Mouse (Mus musculus): Measurements from ENCODE around the gene Ets1.

The Ets1 gene

DNA sequence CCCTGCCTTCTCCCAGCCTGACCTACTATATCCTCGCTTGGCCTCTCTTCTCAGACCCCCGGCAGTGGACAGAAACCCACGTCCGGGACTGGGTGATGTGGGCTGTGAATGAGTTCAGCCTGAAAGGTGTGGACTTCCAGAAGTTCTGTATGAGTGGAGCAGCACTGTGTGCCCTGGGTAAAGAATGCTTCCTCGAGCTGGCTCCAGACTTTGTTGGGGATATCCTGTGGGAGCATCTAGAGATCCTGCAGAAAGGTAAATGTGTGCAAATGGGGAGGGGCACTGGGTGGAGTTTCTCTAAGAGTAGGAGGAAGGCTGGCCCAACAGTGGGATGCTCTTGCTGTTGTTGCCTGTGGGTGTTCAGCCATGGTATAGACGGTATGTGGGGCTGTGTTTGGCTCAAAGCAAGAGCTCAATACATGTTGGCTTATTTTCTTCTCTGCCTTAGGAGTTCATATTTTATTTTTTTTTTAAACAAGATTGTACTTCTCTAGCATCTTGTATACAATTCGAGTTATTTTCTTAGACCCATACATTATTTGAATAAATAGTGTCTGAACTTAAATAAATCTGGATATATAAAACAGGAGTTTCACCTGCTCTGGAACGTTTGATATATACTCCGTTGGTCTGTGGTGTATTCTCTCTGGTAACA, 94.1 kb downstream of the Ets1 start:
- DNase-seq (ENCODE audit: low read depth, low spot score): no peak

DNA sequence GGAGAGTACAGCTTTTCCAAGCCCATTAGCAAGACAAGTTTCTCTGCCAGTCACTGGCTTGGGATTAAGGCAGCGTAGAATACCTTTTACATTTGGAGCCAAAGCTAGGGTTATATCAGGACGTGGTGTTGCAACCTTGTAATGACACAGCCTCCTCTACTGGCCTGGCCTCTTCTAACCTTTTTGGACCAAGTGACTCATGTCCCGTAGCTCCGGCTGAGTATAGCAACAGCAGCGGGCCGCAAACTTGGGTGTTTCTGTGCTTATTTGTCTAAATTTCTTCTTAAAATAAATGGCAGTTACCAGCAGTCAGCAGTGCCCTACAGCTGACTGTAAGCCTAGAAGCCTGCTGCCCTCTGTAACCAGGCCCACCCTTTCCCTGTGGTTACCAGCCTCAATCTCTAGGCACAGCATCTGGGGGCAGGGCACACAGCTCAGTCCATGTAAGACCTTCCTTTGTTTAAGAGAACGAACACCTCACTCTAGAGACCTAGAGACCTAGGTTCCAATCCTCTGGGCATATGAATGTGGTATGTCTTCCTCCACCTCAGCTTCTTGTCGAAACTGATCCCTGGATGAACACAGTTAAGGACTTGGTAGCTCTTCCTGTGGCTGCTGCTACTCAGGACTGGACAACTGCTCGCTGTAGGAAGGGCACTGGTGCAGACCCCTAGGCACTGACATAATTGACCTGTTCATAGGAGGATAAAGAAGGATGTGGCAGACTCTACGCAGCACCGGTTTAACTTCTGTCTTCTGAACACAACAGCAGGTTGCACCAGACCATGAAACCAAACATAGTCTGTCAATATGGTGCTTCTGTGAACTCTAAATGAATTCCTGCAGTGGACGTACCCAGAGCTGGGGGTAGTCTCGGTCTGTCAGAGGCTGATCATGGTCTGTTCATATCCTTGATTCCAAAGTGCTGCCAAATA, 94.9 kb downstream of the Ets1 start:
- no peak for DNase-seq (ENCODE audit: low read depth, low spot score)

DNA sequence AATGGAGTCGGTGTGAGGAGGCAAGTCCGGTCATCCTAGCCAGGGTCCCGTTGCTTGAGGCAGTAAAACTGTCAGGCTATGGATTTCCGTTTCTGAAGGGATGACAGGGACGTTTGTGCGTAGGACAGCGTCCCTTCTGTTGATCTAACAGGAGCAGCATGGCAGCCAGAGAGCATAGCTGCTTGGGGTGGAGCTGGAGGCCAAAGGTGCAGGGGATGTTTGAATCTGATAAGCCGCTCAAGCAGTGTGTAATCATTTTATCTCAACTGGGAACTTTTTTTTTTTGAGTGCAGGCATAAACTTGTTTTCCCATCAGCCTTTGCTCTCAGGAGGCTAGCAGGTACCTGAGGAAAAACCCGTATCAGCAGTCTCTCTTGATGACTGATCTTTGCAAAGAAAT, 95.8 kb downstream of the Ets1 start:
- DNase-seq (ENCODE audit: low read depth, low spot score): no peak

DNA sequence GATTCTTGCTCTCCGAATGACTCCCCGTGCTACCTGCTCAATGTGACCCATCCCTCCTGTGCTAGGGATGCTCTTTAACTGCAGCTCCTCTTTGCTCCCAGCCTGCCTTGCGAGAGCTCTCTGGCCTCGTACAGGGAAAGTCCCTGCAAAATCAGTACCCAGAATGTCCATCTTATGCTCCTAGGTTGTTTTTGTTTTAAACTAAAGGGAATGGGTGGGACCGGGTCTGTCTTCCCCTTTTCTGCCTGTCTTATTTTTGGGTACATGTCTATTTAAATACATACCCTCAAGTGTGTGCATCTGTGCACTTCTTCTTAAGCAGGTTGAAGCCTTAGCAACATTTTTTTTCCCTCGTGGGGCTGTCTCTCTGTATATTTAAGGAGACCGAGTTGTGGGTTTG, 99.0 kb downstream of the Ets1 start:
- no peak for DNase-seq (ENCODE audit: low read depth, low spot score)

DNA sequence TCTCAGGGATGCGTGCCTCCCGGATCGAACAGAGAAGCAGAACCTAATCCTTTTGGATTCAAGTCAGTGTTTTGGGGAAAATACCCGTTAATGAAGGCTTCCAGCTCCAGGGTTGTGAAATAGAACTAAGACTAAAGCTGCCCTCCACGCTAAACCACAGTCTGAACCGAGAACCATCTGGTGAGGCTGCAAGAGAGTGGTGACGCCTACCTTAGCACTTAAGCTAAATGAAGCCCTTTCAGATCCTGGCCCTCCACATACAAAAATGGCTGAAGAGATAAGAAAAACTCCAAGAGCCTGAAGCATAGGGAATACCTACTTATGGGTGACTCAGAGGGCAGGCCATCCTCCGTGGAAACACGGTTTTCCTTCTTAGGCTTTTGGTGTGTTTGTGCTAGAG, 100.0 kb downstream of the Ets1 start:
- DNase-seq (ENCODE audit: low read depth, low spot score): no peak

DNA sequence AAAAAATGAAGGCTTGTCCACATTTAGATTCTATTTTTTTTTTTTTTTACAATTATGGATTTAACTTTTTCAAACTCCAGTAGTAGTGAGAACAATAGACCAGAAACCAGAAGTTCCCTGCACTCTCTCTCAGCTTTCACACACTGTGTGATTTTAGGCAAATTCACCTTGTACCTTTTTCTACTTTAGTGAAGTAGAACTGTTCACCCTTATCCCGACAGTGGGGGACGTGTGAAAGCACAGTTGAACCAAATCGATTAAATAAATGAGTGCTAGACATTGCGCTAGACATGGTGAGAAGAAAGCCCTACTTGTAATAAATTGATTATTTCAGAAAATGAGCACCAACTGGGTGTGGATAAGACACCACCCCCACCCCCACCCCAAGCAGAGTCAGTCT, 104.0 kb downstream of the Ets1 start:
- DNase-seq (ENCODE audit: low read depth, low spot score): no peak

DNA sequence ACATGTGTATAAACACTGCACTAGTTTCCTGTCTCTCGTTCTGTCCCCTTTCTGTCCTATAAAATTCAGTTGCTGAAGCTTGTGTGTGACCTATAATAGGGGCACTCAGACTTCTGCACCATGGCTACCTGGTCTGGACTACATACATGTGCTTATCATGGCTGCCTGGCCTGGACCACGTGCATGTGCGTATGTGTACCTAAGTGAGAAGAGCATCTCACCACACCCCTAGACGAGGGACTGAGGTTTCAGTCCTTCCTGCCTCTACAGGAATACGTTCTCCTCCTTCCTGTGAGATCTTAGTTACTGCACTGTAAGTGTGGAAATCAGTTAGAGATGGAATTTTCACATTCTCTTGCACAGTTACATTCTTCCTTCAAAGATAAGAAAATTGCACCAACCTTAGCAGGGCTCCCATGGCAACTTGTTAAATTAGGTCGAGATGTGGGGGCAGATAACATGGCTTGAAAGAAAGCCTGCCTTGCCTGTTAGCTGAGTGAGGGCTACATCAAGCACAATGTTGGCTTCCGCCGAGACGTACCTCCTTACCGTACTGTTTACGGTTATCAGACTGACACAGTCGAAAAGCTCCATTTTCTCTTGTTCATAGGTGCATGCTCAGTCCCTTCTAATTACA, 104.8 kb downstream of the Ets1 start:
- DNase-seq (ENCODE audit: low read depth, low spot score): no peak

DNA sequence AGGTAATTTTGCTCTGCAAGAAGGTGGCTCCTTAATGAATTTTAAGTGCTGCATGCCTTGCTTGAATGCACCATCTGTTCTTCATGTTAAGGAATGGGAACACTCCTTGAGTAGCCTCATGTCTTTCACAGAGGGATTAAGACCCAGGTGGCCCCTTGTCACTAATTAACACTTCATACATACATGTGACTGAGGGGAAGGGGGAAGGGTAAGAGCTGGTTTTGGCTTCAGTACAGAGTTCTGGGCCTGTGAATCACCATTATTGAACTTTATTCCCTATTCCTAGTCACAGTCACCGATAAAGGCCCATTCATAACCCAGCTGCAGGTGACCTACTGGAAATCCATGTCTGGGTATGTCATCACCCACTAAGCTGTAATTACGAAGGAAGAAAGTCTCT, 105.7 kb downstream of the Ets1 start:
- no peak for DNase-seq (ENCODE audit: low read depth, low spot score)

DNA sequence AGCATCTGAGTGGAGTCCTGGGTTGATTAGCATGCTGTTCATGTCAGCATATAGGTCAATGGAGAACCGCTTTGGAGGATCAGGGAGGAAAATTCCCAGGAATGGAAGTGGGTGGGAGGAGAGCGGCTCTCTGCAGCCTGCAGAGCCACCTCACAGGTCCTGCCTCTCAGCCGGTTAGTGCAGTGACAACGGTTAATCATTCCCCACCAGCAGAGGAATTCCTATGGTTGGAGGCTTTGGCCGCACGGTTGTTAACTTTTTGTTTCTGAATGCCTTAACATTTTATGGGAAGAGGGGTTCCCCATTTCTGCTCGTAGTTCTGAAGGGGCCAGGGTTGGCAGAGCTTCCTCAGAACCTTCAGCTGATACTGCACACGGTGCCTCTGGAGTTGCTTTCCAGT, 107.1 kb downstream of the Ets1 start:
- no peak for DNase-seq (ENCODE audit: low read depth, low spot score)

DNA sequence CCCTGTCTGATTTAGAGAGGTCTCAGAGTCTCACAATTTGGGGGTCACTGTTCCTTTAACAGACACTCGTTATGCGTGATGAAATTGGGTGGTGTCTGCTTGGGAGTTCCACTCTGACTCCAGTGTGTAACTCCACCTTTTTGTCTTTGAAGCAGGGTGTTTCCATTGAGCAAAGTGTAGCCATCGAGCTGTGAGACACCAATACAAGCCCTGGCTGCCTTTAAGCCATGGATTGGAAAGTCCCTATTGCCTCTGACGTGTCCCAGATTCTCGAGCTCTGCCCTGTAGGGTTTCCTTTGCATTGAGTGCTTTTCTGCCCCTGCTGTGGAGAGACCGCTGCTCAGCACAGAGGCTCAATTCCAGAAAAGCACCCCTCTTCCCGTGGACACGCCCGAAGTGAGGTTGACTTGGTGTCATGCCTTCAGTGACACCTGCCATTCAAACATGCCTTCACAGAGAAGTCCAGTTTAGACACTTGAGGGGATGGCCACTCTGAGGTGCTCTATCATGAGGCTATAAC, 107.7 kb downstream of the Ets1 start:
- no peak for DNase-seq (ENCODE audit: low read depth, low spot score)

DNA sequence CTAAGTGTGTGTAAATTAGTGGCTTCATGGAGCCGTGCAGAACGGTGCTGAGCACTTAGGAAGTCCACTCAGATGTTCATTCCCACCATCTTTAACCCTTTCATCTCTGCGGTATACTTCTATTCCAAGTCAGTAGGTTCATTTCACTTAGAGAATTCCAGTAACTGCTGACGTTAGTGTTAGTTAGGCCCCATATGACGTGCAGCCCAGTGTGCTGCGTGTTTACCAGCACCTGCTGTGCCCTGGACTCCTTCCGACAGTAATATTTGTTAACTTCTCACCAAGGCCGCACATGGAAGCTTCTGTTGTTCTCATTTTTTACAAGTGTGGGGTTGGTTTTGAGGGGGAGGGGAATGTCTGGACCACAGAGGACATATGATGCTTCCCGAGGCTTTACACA, 108.3 kb downstream of the Ets1 start:
- DNase-seq (ENCODE audit: low read depth, low spot score): no peak

DNA sequence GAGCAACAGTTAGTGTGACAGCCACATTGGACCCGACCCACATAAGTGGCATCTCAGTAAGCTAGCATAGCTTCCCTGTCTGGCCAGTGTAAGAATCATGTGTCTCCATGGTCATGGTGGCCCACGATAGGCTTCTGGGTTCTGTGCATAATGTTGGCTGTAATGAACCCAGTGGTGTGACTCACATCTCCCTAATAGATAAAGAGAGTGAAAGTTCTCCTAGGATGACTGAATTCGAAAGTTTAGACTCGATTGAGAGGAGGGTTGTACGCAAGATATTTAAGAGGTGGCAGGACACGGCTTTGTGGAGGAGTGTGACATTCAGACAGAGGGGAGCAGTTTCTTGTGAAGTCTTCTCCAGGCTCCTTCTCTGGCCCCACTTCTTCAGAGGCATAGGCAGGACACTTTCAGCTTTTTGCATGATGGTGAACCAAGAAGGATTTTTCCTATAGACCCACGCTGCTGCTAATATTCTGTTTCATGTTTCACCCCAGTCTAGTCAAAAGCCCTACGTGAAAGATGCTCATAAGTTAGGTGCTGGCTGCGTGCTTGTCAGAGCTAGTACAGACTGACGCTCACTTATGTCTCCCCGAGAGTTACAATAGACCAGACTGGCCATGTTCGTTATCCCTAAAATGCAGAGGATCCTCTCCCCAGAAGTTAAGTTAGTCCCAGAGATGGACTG, 109.2 kb downstream of the Ets1 start:
- no peak for DNase-seq (ENCODE audit: low read depth, low spot score)

DNA sequence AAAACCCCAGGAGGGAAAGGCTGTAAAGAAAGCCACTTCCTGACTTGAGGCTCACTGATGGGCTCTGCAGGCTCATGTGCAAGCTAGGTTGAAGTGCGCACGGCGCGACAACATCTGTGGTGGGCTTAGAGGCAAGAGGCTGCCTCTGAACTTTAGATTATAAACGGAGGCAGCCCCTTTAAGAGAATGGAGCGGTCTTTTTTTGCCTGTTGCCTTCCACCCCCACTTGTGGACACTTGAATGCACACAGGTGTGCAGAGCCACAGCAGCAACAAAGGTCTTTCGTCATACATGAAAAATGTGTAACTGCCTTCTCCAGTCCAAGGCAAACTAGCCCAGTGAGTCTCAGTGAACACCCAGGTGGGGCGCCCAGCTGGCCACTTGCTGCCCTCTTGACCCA, 110.0 kb downstream of the Ets1 start:
- no peak for DNase-seq (ENCODE audit: low read depth, low spot score)

DNA sequence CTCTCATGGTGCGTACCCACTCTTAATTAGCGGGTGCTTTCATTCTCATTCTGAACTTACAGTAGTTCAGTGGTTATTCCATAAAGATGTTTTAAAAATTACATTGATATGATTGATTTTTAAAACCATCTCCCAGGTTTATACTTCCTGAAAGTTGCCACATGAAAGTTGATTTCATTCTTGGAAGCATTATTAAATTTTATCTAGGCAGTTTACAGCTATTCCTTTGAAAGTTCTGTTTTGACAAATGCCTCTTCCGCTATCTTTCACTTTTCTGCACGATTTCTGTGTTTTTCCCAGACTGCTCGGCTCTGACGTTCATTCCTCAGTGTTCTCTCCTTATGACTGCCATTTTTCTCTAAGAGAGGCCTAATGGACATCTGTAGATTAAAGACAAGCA, 110.6 kb downstream of the Ets1 start:
- no peak for DNase-seq (ENCODE audit: low read depth, low spot score)

DNA sequence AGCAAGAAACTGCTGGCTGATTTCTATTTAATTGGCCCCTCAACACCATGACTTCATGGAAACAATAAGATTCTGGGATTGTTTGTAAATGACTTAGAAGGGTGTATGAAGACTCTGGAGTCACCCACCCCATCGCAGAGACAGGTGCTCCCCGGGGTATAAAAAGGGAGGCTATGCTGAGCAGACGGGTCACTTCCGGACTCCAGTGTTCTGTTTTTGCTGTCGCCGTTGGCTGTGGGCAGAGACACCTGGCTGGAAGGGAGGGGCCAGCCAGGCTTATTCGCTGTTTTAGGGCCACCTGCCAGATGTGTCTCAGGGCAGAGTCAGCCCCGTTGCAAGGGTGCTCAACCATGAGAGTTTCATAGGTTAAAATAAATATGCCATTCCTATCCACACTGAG, 111.6 kb downstream of the Ets1 start:
- no peak for DNase-seq (ENCODE audit: low read depth, low spot score)

DNA sequence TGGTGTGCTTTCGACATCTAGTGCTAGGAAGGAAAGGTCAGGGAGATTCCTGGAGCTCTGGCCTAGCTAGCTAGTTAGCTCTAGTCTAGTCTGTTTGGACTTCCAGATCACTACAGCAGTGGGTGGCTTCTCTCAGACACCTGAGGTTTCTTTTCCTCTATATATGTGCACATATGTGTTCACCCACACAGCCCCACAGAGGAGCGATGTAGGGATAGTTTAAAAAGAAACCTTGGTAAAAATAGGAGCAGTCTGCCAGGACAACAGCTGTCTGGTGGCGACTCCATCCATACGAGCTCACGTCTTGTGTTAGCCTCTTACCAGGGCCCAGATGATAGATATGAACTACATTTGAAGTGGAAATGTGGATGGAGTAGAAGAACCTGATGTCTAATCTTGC, 112.5 kb downstream of the Ets1 start:
- no peak for DNase-seq (ENCODE audit: low read depth, low spot score)

DNA sequence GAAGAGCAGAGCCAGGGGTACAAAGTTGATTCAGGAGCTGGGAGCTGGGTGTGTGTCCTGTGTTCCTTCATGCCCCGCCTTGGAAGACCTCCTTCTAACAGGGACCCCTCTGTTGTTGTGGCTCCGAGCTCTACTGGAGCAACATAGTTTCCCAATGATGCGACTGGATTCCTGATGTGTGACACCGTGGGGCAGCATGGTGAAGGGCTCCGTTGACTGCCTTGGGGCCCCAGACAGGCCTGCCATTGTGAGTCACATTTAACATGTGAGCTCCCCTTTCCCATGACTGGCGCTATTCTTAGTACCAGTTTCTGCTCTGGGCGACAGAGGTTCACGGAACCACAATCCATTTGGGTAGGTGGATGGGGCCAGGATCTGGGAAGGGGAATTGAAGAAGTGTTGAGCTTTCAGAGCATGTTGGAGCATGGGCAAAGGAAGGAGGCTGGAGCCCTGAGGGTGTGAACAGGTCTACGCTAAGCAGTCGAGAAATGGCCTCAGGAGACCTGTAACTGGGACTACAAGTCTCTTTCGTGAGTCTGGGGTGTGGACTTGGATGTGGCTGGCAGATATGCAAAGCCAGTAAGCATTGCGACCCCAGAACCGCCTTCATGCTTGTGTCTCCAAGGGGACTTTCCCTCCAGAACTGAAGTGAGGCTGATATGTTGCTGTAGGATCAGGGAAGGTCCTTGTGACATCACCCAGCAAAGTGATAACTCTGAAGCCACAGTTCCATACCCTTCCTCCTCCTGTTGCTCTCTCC, 113.9 kb downstream of the Ets1 start:
- no peak for DNase-seq (ENCODE audit: low read depth, low spot score)

DNA sequence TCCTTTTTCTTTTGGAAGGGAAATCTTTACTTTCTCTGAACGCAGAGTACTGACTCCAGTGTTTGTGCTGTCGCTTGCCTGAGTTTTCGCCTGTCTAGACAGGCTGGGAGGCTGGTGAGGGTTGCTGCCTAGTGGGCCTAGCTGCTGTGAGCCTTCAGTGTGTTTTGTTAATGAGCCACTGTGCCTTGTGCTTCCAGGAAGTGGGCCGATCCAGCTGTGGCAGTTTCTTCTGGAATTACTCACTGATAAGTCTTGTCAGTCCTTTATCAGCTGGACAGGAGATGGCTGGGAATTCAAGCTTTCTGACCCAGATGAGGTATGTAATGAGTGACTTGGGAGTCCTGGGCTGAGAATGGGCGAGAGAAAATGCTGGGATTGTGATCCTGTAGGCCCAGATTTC, 116.6 kb downstream of the Ets1 start:
- no peak for DNase-seq (ENCODE audit: low read depth, low spot score)

DNA sequence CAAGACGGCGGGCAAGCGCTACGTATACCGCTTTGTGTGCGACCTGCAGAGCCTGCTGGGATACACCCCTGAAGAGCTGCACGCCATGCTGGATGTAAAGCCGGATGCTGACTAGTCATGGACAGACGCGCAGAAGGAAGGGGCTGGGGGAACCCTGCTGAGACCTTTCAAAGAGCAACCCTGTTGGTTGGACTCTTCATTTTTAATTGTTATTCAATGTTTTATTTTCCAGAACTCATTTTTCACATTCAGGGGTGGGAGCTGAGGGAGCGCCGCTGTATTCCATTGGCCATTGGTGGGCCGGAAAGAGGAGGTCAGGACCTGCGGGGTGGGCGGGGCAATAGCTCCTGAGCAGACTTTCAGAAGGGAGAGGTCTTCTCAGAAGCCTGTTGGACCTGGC, 118.3 kb downstream of the Ets1 start:
- no peak for DNase-seq (ENCODE audit: low read depth, low spot score)

DNA sequence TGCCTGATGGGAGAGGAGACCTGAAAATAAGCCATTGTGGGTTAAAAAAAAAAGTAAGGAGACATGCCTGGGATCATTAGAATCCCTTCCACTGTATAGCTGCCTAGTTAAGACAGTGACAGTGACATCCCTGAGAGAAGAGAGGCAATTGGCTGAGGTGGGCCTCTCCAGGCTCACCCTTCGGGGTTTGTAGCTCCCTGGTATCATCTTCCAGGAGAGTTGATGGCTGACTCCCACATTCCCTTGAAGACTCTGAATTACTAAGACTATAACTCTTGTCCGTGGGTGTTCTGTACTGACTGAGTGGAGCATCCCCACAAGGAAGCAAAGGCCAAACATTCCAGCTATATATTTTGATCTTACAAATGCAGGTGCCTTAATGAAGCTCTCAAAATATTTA, 120.0 kb downstream of the Ets1 start:
- DNase-seq (ENCODE audit: low read depth, low spot score): no peak

DNA sequence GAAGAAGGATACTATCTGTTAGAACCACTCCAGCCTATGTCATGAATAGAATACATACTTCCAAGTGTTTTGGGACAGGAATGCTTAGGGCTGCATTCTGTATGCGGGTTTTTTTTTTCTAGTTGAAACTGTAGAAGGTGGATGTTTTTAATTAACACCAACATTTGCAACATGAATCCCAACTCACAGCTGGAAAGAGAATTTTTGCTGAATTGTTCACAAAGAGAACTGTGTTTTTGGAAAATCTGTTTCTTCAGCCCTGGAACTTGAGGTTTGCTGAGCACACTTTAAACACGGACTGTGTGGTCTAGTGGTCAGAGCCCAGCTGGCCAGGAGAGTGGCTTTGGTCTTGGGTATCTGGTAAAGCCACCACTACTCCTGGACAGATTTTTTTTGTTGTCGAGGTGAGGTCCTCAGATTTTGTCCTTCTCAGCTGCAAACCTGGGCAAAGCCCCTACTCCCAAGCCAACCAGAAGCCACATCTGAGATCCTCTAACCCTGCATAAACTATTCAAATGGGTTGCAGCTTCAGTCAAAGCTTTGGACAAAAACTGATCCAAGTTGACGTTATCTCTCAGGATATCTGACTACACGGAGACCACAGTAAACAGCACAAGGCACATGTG, 122.4 kb downstream of the Ets1 start:
- no peak for DNase-seq (ENCODE audit: low read depth, low spot score)

Measured in retina, postnatal 7 days (tissue).